Mouse (Mus musculus) heart, embryonic 12.5 days (tissue): Measurements from ENCODE around the gene Actn3. TPM values are rescaled to one million over a fixed set of nuclear protein-coding genes. Genes with fewer than 3 reads are reported as not detected.
"Not testable (repeated sequence)": the region's sequence is repeated elsewhere in the genome, so short reads cannot be mapped to it uniquely, and the experiment has no call there.

ENCODE experiments used
- ATAC-seq: fragments of 200-750 bp; cut with Nextera tagmentation; 2 replicates; pipeline ENCODE4 v1.8.0; 2017; ENCODE audit warnings: moderate TSS enrichment, moderate library complexity; ENCODE audit not compliant: insufficient number of reproducible peaks, low FRiP score
- H3K27ac ChIP-seq: fragments of 300-500 bp; sonication (generic); 2 replicates; pipeline ENCODE4 v1.5.1; 2016; ENCODE audit warnings: mild to moderate bottlenecking, moderate library complexity; ENCODE audit not compliant: poor library complexity, severe bottlenecking
- H3K27me3 ChIP-seq: fragments of 300-500 bp; sonication (generic); replicated peaks from 2 replicates; pipeline ENCODE4 v1.6.1; 2016; ENCODE audit warnings: mild to moderate bottlenecking, moderate library complexity
- H3K36me3 ChIP-seq: fragments of 300-500 bp; sonication (generic); 2 replicates; pipeline ENCODE4 v1.6.1; 2016; ENCODE audit warnings: mild to moderate bottlenecking, moderate library complexity
- H3K4me1 ChIP-seq: fragments of 300-500 bp; sonication (generic); replicated peaks from 2 replicates; pipeline ENCODE4 v1.6.1; 2016; ENCODE audit warnings: mild to moderate bottlenecking
- H3K4me2 ChIP-seq: fragments of 300-500 bp; sonication (generic); 2 replicates; pipeline ENCODE4 v1.6.1; 2016; ENCODE audit warnings: mild to moderate bottlenecking, moderate library complexity
- H3K4me3 ChIP-seq: fragments of 300-500 bp; sonication (generic); 2 replicates; pipeline ENCODE4 v1.5.1; 2016; ENCODE audit warnings: mild to moderate bottlenecking
- H3K9ac ChIP-seq: fragments of 300-500 bp; sonication (generic); 2 replicates; pipeline ENCODE4 v1.6.1; 2016; ENCODE audit warnings: mild to moderate bottlenecking, moderate library complexity
- H3K9me3 ChIP-seq: fragments of 300-500 bp; sonication (generic); replicated peaks from 2 replicates; pipeline ENCODE4 v1.6.1; 2016; ENCODE audit warnings: mild to moderate bottlenecking, moderate library complexity
- WGBS: fragments of 180-500 bp; shearing (Covaris S2); methylation state at CpG from one replicate; pipeline ENCODE4 v1.1.7; 2016; 5-methylcytosine and 5-hydroxymethylcytosine counted together
- polyA plus RNA-seq: library from polyadenylated mRNA; unstranded; fragments of >200 nt; fragmentation: Nextera tagmentation; extraction: Ambion mirVana; gene quantifications from 2 replicates; pipeline ENCODE4 v1.2.1, GENCODE M21; 2016

The Actn3 gene
- polyA plus RNA-seq, 1 experiment from 2014 or later = 4.2 TPM

GRCm38 (mm10) chr19:4896780-4897520, 19.2 kb upstream of the Actn3 start:
- no peaks in the 10 kb centered on the region; the same call in 1 of the 2 replicates for H3K4me1 ChIP-seq
- peaks cover 11% of the 10 kb centered on the region; the same call in 1 of the 2 replicates for H3K27me3 ChIP-seq
- 49% methylated on average over 21 of the region's 21 CpGs for WGBS
- H3K4me3 ChIP-seq = no peak overlapping the region
- H3K9me3 ChIP-seq = no peaks in the 10 kb centered on the region
- peak overlapping the region; percentile 9; the same call in 1 of the 2 replicates for H3K4me2 ChIP-seq
- H3K27ac ChIP-seq = no peak overlapping the region
- no peak overlapping the region for H3K9ac ChIP-seq
- 0 out of 2 replicates have a peak, but pooled peaks have one; percentile 15 for ATAC-seq
- no peaks in the 10 kb centered on the region; the same call in 1 of the 2 replicates for H3K36me3 ChIP-seq

- 74% methylated on average over 3 of the region's 3 CpGs for WGBS
Measured at GRCm38 (mm10) chr19:4891798-4892197, 14.1 kb upstream of the Actn3 start.

GRCm38 (mm10) chr19:4889791-4890190, 12.1 kb upstream of the Actn3 start:
- no peak for ATAC-seq
- Histone ChIP-seq H3K9me3 (no peaks in the 10 kb centered on the region), H3K4me2 (no peak overlapping the region), H3K4me3 (no peak overlapping the region), H3K9ac (no peak overlapping the region), H3K36me3 (no peaks in the 10 kb centered on the region; the same call in 1 of the 2 replicates), H3K27me3 (peaks cover 25% of the 10 kb centered on the region), H3K4me1 (no peaks in the 10 kb centered on the region), H3K27ac (no peak overlapping the region)
- WGBS = 61% methylated on average over 10 of the region's 10 CpGs

More at GRCm38 (mm10) chr19:4891798-4892197, 14.1 kb upstream of the Actn3 start:
- no peaks in the 10 kb centered on the region; the same call in 1 of the 2 replicates for H3K36me3 ChIP-seq
- no peaks in the 10 kb centered on the region for H3K4me1 ChIP-seq
- ATAC-seq = no peak
- H3K4me2 ChIP-seq = no peak overlapping the region
- H3K9ac ChIP-seq = no peak overlapping the region
- H3K9me3 ChIP-seq = no peaks in the 10 kb centered on the region
- H3K27me3 ChIP-seq = peaks cover 27% of the 10 kb centered on the region
- H3K27ac ChIP-seq = no peak overlapping the region
- H3K4me3 ChIP-seq = no peak overlapping the region

DNA sequence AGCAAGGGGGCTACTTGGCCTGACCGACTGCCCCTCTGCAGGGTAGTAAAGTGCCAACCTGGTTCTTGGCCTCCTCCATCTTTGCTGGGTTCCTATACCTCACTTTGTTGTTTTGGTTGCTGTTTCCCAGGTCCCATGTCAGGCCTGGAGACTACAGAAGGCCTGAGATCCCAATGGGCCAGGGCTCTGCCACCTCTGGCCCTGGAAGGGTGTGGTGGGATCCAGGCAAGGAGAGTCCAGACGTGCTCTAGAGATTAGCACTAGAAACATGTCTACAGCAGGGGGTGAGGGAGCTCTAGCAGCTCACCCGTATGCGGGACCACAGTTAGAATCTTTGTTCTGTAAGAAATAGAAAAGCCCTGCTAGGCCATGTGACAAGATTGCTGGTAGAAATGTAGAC, 6.3 kb upstream of the Actn3 start:
- peaks cover 4% of the 10 kb centered on the region; the same call in 1 of the 2 replicates for H3K4me1 ChIP-seq
- no peaks in the 10 kb centered on the region for H3K9me3 ChIP-seq
- H3K9ac ChIP-seq = no peak overlapping the region
- no peaks in the 10 kb centered on the region for H3K36me3 ChIP-seq
- no peak overlapping the region for H3K27ac ChIP-seq
- H3K4me3 ChIP-seq = no peak overlapping the region
- H3K27me3 ChIP-seq = no peaks in the 10 kb centered on the region
- no peak overlapping the region for H3K4me2 ChIP-seq
- 73% methylated on average over 4 of the region's 4 CpGs for whole genome bisulfite sequencing
- ATAC-seq = no peak

DNA sequence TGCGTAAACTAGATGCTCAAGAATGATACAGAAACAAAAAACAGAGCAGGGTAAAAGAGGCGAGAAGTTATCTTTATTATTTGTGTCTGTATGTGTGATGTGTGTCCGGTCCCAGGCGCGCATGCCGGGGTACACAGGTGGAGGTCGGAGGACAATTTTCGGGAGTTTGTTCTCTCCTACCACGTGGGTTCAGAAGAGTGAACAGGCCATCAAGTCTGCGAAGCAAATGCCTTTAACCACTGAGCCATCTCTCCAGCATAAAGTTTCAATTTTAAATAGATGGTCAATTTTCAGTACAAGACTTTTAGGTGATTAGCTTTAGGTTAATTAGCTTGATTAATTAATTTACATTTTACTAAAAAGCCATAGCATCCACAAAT, 1.6 kb upstream of the Actn3 start:
- ATAC-seq = no peak

GRCm38 (mm10) chr19:4878405-4879323, 955 bp upstream of the Actn3 start, which contains the start of gene Zdhhc24:
Gene Zdhhc24 (plus strand): TSS chr19:4878668.
- Histone ChIP-seq H3K4me2 (peak within 1 kb of the TSS; percentile 87), H3K27ac (peak within 1 kb of the TSS; percentile 45), H3K9me3 (no peaks in the 10 kb centered on the region), H3K4me3 (peak within 1 kb of the TSS; percentile 97), H3K4me1 (peaks cover 12% of the 10 kb centered on the region), H3K9ac (peak within 1 kb of the TSS; percentile 86), H3K27me3 (peaks cover 8% of the 10 kb centered on the region; the same call in 1 of the 2 replicates), H3K36me3 (no peaks in the 10 kb centered on the region)
- WGBS = under 1% methylated on average over 52 of the region's 52 CpGs
- ATAC-seq = peak; percentile 98

More for the DNA sequence above, 1.6 kb upstream of the Actn3 start:
- WGBS = 65% methylated on average over 10 of the region's 10 CpGs
- Histone ChIP-seq H3K27me3 (peaks cover 8% of the 10 kb centered on the region; the same call in 1 of the 2 replicates), H3K9ac (0 out of 2 replicates have a peak overlapping the region, but pooled peaks have one; percentile 86), H3K9me3 (no peaks in the 10 kb centered on the region), H3K4me1 (peaks cover 12% of the 10 kb centered on the region), H3K4me3 (peak overlapping the region; percentile 97), H3K27ac (no peak overlapping the region), H3K36me3 (no peaks in the 10 kb centered on the region), H3K4me2 (peak overlapping the region; percentile 87)

DNA sequence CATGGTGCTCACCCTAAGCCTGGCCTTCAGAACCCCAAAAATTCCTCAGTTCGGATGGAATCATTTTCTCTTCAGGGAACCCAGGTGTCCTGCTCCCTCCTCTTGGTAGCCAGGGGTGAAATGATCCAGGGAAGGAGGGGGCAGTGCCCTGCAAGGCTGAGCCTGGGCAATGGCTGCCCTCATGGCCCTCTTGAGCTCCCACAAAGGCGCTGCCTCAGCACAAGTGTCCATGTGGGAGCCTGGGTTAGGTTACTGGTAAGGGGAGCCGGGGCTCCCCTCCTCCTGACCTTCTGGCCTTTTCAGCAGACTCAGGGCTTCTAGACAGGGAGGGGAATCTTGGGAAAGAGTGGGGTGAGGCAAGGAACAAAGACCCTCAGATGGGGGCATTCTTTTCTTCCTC, 954 bp downstream of the Actn3 start:
- Histone ChIP-seq H3K4me3 (no peak overlapping the region), H3K36me3 (no peaks in the 10 kb centered on the region), H3K4me2 (0 out of 2 replicates have a peak overlapping the region, but pooled peaks have one; percentile 87), H3K9me3 (no peaks in the 10 kb centered on the region), H3K4me1 (peaks cover 12% of the 10 kb centered on the region), H3K27ac (no peak overlapping the region), H3K9ac (no peak overlapping the region), H3K27me3 (peaks cover 8% of the 10 kb centered on the region; the same call in 1 of the 2 replicates)
- ATAC-seq = no peak
- 75% methylated on average over 3 of the region's 3 CpGs for WGBS

- H3K27me3 ChIP-seq = peaks cover 8% of the 10 kb centered on the region; the same call in 1 of the 2 replicates
- no peak for ATAC-seq
- H3K9me3 ChIP-seq = no peaks in the 10 kb centered on the region
- H3K4me3 ChIP-seq = no peak overlapping the region
- H3K4me2 ChIP-seq = no peak overlapping the region
- no peaks in the 10 kb centered on the region for H3K36me3 ChIP-seq
- 71% methylated on average over 2 of the region's 4 CpGs for WGBS
- no peak overlapping the region for H3K27ac ChIP-seq
- H3K4me1 ChIP-seq = peaks cover 12% of the 10 kb centered on the region
- no peak overlapping the region for H3K9ac ChIP-seq
Measured at GRCm38 (mm10) chr19:4876241-4876640, 1.5 kb downstream of the Actn3 start.

DNA sequence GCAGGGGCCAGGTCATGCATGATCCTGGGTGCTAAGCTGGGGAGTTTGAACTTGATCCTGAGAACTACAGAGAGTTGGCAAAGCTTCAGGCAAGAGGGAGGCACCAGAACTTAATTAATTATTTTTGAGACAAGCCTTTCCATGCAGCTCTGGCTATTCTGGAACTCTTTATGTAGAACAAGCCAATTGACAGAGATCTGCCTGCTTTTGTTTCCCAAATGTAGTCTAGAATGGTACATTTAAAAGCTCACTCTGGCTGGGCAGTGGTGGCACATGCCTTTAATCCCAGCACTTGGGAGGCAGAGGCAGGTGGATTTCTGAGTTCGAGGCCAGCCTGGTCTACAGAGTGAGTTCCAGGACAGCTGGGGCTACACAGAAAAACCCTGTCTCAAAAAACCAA, 3.1 kb downstream of the Actn3 start:
- not testable (repeated sequence) for H3K27me3 ChIP-seq, H3K9ac ChIP-seq, H3K27ac ChIP-seq, ATAC-seq, H3K4me2 ChIP-seq, H3K4me3 ChIP-seq, H3K36me3 ChIP-seq, H3K9me3 ChIP-seq
- WGBS = 78% methylated on average over 1 of the region's 1 CpGs
- peaks cover 12% of the 10 kb centered on the region for H3K4me1 ChIP-seq

DNA sequence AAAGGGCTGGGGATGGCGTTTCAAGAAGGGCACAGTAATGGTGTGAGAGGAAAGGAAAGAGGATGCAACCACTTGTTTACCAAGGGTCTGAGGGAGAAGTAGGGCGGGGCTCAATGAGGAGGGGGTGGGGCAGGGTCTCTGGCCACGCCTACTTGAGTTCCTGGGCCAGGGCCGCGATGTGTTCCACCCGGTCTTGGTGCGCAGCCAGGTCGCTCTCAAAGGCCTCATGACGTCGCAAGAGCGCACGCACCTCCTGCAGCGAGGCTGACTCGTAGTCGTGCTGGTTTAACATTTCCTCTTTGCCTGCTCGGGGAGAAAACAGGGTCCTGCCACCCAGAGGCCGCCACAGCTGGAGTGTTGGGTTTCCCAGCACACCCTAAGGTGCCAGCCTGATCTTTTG, 12.6 kb downstream of the Actn3 start:
- H3K9me3 ChIP-seq = no peaks in the 10 kb centered on the region
- no peak overlapping the region for H3K9ac ChIP-seq
- H3K4me2 ChIP-seq = peak overlapping the region; percentile 32; the same call in 1 of the 2 replicates
- H3K36me3 ChIP-seq = 0 out of 2 replicates have a peak, but pooled peaks cover 4% of the 10 kb centered on the region
- WGBS = 5% methylated on average over 17 of the region's 17 CpGs
- no peak for ATAC-seq
- H3K4me1 ChIP-seq = peaks cover 4% of the 10 kb centered on the region; the same call in 1 of the 2 replicates
- H3K27ac ChIP-seq = no peak overlapping the region
- no peak overlapping the region for H3K4me3 ChIP-seq
- peaks cover 41% of the 10 kb centered on the region for H3K27me3 ChIP-seq
